17 mouse cellular contexts compared by ENCODE assay signal in genomic region chr14:86322365-86322764, GRCm38 (mm10).
A peak's percentile ranks its signal among the peaks of the same experiment; 100 is the strongest.
DNase-seq lines count a peak whose midpoint lies in the region; ATAC-seq lines count a peak whose summit lies in the region.
"Had no signal": no experiment of that assay in that cellular context is flagged by ENCODE, and none has a peak within 500 bp of the region (broad histone marks: within the 10 kb centered on the region; RNA-seq: fewer than 3 reads in every experiment).

No protein-coding gene starts in this region.

- H3K9ac ChIP-seq in kidney, embryonic 16.5 days (replicated peaks; ENCODE audit: low read length): 0 out of 2 replicates have a peak overlapping the region, but pooled peaks have one; percentile 31
- H3K9ac ChIP-seq in stomach, embryonic 16.5 days (ENCODE audit: low read length): no peak overlapping the region
- no peak overlapping the region for H3K9ac ChIP-seq in midbrain, embryonic 16.5 days (ENCODE audit: low read depth, low read length)
- H3K9ac ChIP-seq: liver, embryonic 14.5 days; midbrain, embryonic 13.5 days; neural tube, embryonic 12.5 days had no signal

- DNase-seq in adrenal gland, adult (ENCODE audit: inconsistent age in 2 of 2, low spot score in 1 of 2): peak; percentile 19 to 75
- no peak for DNase-seq in adrenal gland, adult 18-20 months (ENCODE audit: low spot score in 2 of 2)
- DNase-seq in kidney, adult 11 months: peak; percentile 35
- no peak for DNase-seq in kidney, adult 18-20 months
- DNase-seq in left cerebral cortex, postnatal 4 days: no peak
- DNase-seq: cerebellum, adult 11 months; retina, postnatal 1 day; thymus, postnatal 4 days had no signal

- WGBS in kidney, embryonic 16.5 days: 10% methylated on average over 7 of the region's 7 CpGs
- WGBS in stomach, embryonic 16.5 days: 26% methylated on average over 7 of the region's 7 CpGs
- WGBS in midbrain, embryonic 16.5 days: 81% methylated on average over 7 of the region's 7 CpGs

- no peaks in the 10 kb centered on the region for H3K9me3 ChIP-seq in kidney, embryonic 16.5 days (ENCODE audit: low read length)
- H3K9me3 ChIP-seq in stomach, embryonic 16.5 days (replicated peaks; ENCODE audit: control insufficient read depth, low read length): no peaks in the 10 kb centered on the region
- H3K9me3 ChIP-seq in midbrain, embryonic 16.5 days (replicated peaks; ENCODE audit: control insufficient read depth, low read length, poor library complexity, severe bottlenecking): no peaks in the 10 kb centered on the region
- H3K9me3 ChIP-seq: embryonic facial prominence, embryonic 10.5 days; midbrain, embryonic 13.5 days; neural tube, embryonic 12.5 days had no signal

- peak overlapping the region; percentile 84 for H3K27ac ChIP-seq in kidney, embryonic 16.5 days (ENCODE audit: low read length)
- H3K27ac ChIP-seq in stomach, embryonic 16.5 days (ENCODE audit: low read length): peak overlapping the region; percentile 49; the same call in 1 of the 2 replicates
- no peak overlapping the region for H3K27ac ChIP-seq in midbrain, embryonic 16.5 days (ENCODE audit: low read length)
- H3K27ac ChIP-seq: layer of hippocampus, adult 2 months; liver, embryonic 14.5 days; midbrain, embryonic 13.5 days; neural tube, embryonic 12.5 days had no signal

- no peaks in the 10 kb centered on the region for H3K27me3 ChIP-seq in kidney, embryonic 16.5 days (ENCODE audit: insufficient read depth, low read length)
- no peaks in the 10 kb centered on the region for H3K27me3 ChIP-seq in stomach, embryonic 16.5 days (ENCODE audit: control insufficient read depth, insufficient read depth, low read length)
- H3K27me3 ChIP-seq in midbrain, embryonic 16.5 days (ENCODE audit: control insufficient read depth, insufficient read depth, low read depth, low read length): no peaks in the 10 kb centered on the region
- H3K27me3 ChIP-seq: midbrain, embryonic 13.5 days; neural tube, embryonic 12.5 days had no signal

- H3K4me1 ChIP-seq in kidney, embryonic 16.5 days (ENCODE audit: insufficient read depth, low read length): peaks cover 2% of the 10 kb centered on the region; the same call in 1 of the 2 replicates
- no peaks in the 10 kb centered on the region for H3K4me1 ChIP-seq in stomach, embryonic 16.5 days (ENCODE audit: control insufficient read depth, insufficient read depth, low read length)
- H3K4me1 ChIP-seq in midbrain, embryonic 16.5 days (ENCODE audit: control insufficient read depth, insufficient read depth, low read length): no peaks in the 10 kb centered on the region
- H3K4me1 ChIP-seq: midbrain, embryonic 13.5 days; neural tube, embryonic 12.5 days had no signal

- intact Hi-C loops in left cerebral cortex, postnatal 4 days (cut with DNase I): no loop called here

- ATAC-seq in kidney, embryonic 16.5 days (ENCODE audit: low FRiP score, low TSS enrichment): peak; percentile 31; the same call in 1 of the 2 replicates
- no peak; the same call in 1 of the 2 replicates for ATAC-seq in stomach, embryonic 16.5 days (ENCODE audit: insufficient read depth, low FRiP score)
- ATAC-seq in midbrain, embryonic 16.5 days: no peak
- ATAC-seq: forebrain, embryonic 14.5 days; midbrain, embryonic 13.5 days had no signal

- H3K4me2 ChIP-seq in kidney, embryonic 16.5 days (replicated peaks; ENCODE audit: low read depth, low read length): no peak overlapping the region
- no peak overlapping the region for H3K4me2 ChIP-seq in stomach, embryonic 16.5 days (ENCODE audit: low read depth, low read length)
- no peak overlapping the region for H3K4me2 ChIP-seq in midbrain, embryonic 16.5 days (ENCODE audit: low read length)
- H3K4me2 ChIP-seq: midbrain, embryonic 13.5 days; neural tube, embryonic 12.5 days had no signal

- H3K4me3 ChIP-seq in kidney, embryonic 16.5 days (ENCODE audit: low read length): no peak overlapping the region
- no peak overlapping the region for H3K4me3 ChIP-seq in stomach, embryonic 16.5 days (replicated peaks; ENCODE audit: low read length)
- no peak overlapping the region for H3K4me3 ChIP-seq in midbrain, embryonic 16.5 days (ENCODE audit: low read depth, low read length)
- H3K4me3 ChIP-seq: embryonic facial prominence, embryonic 10.5 days; layer of hippocampus, adult 2 months; midbrain, embryonic 13.5 days; neural tube, embryonic 12.5 days had no signal

- H3K36me3 ChIP-seq in kidney, embryonic 16.5 days (ENCODE audit: insufficient read depth, low read length): no peaks in the 10 kb centered on the region
- no peaks in the 10 kb centered on the region for H3K36me3 ChIP-seq in stomach, embryonic 16.5 days (ENCODE audit: control insufficient read depth, insufficient read depth, low read length)
- no peaks in the 10 kb centered on the region for H3K36me3 ChIP-seq in midbrain, embryonic 16.5 days (ENCODE audit: control insufficient read depth, insufficient read depth, low read length)
- H3K36me3 ChIP-seq: embryonic facial prominence, embryonic 10.5 days; midbrain, embryonic 13.5 days; neural tube, embryonic 12.5 days had no signal

Comparison
In these comparisons a context has a peak if more than half of its experiments do, and no peak if none do; other contexts are left out.
1. DNase-seq: peak in adrenal gland, adult (2 of 2) and kidney, adult 11 months (single experiment); none in adrenal gland, adult 18-20 months (0 of 2), kidney, adult 18-20 months (single experiment) and left cerebral cortex, postnatal 4 days (single experiment).